Mouse (Mus musculus) layer of hippocampus, adult 2 months (tissue): ENCODE data around the gene Car9. TPM values are rescaled to one million over a fixed set of nuclear protein-coding genes. Genes with fewer than 3 reads are reported as not detected.

Experiments
- DNase-seq, 2 experiments: peaks; one replicate each; pipeline ENCODE4 v3.0.0; 2022; ENCODE audit warnings: low spot score in 2 of 2
- H3K27ac ChIP-seq: fragments of 200-600 bp; 2 replicates; pipeline ENCODE4 v1.8.1; 2022
- H3K4me3 ChIP-seq: fragments of 200-600 bp; 2 replicates; pipeline ENCODE4 v1.8.1; 2022; ENCODE audit warnings: mild to moderate bottlenecking
- CTCF ChIP-seq: fragments of 200-600 bp; conservative IDR thresholded peaks from 2 replicates; pipeline ENCODE4 v1.8.1; 2022; ENCODE audit warnings: antibody characterized with exemption, mild to moderate bottlenecking, moderate library complexity
- total RNA-seq, 2 experiments: library from RNA; stranded (reverse); gene quantifications; 2 replicates each; pipeline ENCODE4 v1.2.3; 2021

Car9 gene
- total RNA-seq, 2 experiments from 2014 or later = not detected

DNA sequence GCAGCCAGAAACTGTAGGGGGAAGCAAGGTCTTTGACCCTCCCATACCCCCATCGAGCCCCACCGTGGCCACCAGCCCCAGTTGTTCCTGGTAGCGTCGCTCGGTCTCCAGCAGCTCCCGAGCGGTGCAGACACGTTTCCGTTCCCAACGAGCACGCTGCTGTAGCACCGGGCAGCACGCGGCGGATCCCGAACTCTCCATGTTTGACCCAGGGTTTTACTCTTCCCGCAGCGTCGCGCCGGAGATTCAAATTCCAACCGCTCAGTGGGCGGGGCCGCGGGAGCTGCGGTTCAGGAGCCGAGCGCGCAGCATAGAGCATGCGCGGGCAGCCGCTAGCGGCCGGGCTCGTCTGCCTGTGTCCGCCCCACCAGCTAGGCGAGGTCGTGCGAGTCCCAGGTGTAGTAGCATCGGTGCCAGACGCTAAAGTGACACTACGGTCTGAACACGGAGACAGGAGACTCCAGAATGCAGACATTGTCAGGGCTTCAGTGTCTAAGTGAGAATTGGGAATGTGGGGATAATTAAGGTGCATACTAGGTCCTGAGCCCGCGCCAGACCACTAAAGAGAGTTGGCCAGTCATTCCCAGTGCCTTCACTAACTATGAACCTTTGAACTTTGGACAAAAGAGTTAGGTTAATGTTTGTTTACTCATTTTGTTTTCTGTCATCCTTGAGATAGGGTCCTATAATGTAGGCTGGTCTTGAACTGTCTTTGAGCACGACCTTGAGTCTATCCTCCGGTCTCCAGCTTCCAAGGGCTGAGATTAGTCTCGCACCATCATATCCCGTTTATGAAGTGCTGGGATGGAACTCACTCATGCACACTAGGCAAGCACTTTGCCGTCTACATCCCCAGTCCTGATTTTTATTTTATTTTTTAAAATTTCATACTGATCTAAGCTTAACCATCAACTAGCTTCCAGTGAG, 7.1 kb upstream of the Car9 start, which contains the start of gene Arhgef39:
Gene Arhgef39 (minus strand): TSS at position 289 of the 927 bp plus-strand sequence.
- Histone ChIP-seq H3K27ac (peak within 1 kb of the TSS; percentile 37; the same call in 1 of the 2 replicates), H3K4me3 (peak within 1 kb of the TSS; percentile 64)
- no peak for TF ChIP-seq CTCF

DNA sequence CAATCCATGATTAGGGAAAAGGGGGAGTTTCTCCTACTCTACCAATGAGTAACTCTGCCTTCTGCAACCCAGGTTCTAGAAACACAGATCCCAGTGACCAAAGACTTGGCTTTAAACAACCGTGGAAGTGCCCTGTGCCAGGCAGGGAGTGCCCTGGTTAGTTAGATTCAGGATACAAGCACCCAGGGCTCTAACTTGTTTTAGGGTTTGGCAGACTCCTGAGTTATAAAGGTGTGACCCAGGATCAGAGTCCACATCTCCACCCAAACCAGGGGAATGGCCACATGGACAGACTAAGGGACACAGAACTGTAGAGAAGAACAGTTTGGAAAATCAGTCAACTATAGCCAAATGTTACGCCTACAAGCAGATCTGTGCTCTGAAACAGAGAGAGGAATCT, 3.7 kb upstream of the Car9 start:
- Histone ChIP-seq H3K4me3 (no peak overlapping the region), H3K27ac (no peak overlapping the region)
- no peak for TF ChIP-seq CTCF
- no peak for DNase-seq

More for the DNA sequence above, 7.1 kb upstream of the Car9 start, which contains the start of gene Arhgef39:
- DNase-seq = peak; percentile 67 to 70

- TF ChIP-seq CTCF = no peak
- DNase-seq = no peak
- H3K27ac ChIP-seq = no peak overlapping the region
- H3K4me3 ChIP-seq = no peak overlapping the region
These were observed 3.3 kb upstream of the Car9 start for GRCm38 (mm10) chr4:43503506-43503905.

GRCm38 (mm10) chr4:43504269-43504668, 2.5 kb upstream of the Car9 start:
- no peak overlapping the region for H3K27ac ChIP-seq
- TF ChIP-seq CTCF = no peak
- H3K4me3 ChIP-seq = no peak overlapping the region
- no peak for DNase-seq

GRCm38 (mm10) chr4:43506074-43506473, 692 bp upstream of the Car9 start:
- no peak overlapping the region for H3K4me3 ChIP-seq
- no peak for TF ChIP-seq CTCF
- no peak for DNase-seq
- H3K27ac ChIP-seq = no peak overlapping the region

DNA sequence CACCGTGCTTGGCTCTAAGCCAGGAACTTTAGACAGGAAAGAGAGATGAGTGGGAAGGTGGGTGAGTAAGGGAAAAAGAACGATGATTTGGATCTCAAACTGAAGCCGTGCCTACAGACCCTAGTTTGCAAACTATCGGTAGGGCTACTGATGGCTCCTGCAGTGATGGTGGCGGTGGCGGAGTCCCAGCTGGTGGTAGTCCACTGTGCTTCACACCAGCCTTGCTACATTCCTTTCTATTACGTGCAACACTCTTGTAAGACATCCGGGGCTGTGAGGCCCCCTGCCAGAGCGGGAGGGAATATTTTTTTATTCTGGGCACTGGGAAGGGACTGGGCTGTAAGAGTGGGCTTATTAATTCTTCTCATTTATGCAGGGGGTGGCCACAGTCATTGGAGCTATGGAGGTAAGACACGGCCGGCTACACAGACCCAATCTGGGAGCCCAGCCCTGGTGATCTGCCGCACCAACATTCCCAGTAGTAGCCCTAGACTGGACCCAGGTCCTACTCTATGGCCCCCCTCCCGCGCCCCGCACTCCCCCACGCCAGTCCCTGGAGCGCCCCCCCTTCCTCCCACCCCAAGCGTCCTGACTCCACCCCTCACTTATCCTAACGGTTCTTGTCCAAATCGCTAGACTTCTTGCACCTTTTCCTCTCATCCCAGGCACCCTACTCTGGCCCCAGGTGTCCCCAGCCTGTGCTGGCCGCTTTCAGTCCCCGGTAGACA, 1.3 kb downstream of the Car9 start:
- H3K27ac ChIP-seq = no peak overlapping the region
- no peak for DNase-seq
- H3K4me3 ChIP-seq = peak overlapping the region; percentile 30
- no peak for TF ChIP-seq CTCF

DNA sequence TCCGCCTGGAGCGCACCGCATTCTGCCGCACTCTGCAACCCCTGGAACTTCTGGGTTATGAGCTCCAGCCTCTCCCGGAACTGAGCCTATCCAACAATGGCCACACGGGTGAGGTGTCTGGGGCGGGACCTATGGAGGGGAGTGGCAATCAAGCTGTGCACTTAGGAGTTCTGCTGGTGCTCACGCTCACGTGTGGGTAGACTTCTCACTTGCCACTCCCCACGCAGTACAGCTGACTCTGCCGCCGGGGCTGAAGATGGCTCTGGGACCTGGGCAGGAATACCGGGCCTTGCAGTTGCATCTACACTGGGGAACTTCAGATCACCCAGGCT, 1.9 kb downstream of the Car9 start:
- DNase-seq = no peak
- no peak for TF ChIP-seq CTCF
- H3K4me3 ChIP-seq = peak overlapping the region; percentile 30
- H3K27ac ChIP-seq = no peak overlapping the region

DNA sequence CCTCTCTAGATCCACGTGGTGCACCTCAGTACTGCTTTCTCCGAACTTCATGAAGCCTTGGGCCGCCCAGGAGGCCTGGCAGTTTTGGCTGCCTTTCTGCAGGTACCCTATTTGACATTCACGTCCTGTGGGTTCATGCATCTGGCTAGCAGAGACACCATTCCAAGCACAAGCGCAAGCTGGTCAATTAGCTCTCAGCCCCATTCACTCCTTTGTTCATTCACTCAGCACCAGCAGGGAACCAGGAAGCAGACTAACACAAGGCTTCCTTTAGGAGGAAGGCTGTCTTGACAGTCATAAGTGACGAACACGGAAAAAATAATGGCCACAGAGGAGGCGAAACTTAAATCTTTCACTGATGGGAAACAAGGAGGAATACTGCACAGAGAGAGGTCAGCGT, 2.3 kb downstream of the Car9 start:
- no peak for TF ChIP-seq CTCF

GRCm38 (mm10) chr4:43511675-43512454, 5.1 kb downstream of the Car9 start:
- Histone ChIP-seq H3K4me3 (no peak overlapping the region), H3K27ac (no peak overlapping the region)
- no peak for DNase-seq
- no peak for TF ChIP-seq CTCF

More for the DNA sequence above, 2.3 kb downstream of the Car9 start:
- Histone ChIP-seq H3K27ac (no peak overlapping the region), H3K4me3 (no peak overlapping the region)
- DNase-seq = no peak

GRCm38 (mm10) chr4:43512653-43513052, 5.9 kb downstream of the Car9 start:
- no peak overlapping the region for H3K4me3 ChIP-seq
- H3K27ac ChIP-seq = no peak overlapping the region
- no peak for DNase-seq
- no peak for TF ChIP-seq CTCF

DNA sequence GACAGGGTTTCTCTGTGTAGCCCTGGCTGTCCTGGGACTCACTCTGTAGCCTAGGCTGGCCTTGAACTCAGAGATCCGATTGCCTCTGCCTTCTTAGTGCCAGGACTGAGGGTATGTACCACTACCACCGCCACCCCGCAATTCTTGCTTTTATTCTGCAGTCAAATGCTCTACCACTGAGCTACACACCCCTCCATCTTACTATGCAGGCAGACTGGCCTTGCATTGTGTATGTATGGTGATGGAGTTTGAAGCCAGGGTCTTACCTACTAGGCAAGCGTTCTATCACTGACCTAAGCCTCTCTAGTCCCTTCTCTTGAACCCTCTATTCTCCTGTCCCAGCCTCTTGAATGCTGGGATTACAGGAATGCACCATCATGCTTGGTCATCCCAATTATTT, 6.5 kb downstream of the Car9 start:
- no peak for TF ChIP-seq CTCF
- H3K27ac ChIP-seq = no peak overlapping the region
- no peak overlapping the region for H3K4me3 ChIP-seq
- DNase-seq = no peak

GRCm38 (mm10) chr4:43513791-43514190, 7.0 kb downstream of the Car9 start:
- TF ChIP-seq CTCF = no peak
- Histone ChIP-seq H3K4me3 (no peak overlapping the region), H3K27ac (no peak overlapping the region)
- DNase-seq = no peak
